35 mouse cellular contexts compared by ENCODE assay signal in the genomic region with DNA sequence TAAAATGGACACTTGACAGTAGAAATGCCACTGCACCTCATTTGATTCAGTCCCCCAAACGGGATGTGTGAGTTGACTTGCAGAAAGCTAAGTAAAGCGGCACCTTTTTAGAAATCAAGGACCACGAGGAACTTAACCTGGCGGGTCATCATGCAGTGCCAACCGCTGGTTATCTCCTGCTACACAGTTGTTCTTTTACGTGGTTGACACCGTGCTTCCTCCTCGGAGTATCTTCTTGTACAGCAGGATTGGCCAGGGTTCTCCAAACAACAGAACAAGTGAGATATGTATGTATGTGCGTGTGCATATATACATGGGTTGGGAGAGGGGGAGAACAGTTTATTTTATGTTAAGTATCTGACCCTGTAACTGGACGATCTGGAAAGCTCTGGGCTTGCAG. TPM values are rescaled to one million over a fixed set of nuclear protein-coding genes. Genes with fewer than 3 reads are reported as not detected.
"Had no signal": no experiment of that assay in that cellular context is flagged by ENCODE, and none has a peak within 500 bp of the region (broad histone marks: within the 10 kb centered on the region; RNA-seq: fewer than 3 reads in every experiment).

No protein-coding gene starts in this region.

- H3K4me1 ChIP-seq: embryonic facial prominence, embryonic 10.5 days; embryonic facial prominence, embryonic 12.5 days; forebrain, embryonic 12.5 days; forebrain, embryonic 13.5 days; forebrain, embryonic 15.5 days had no signal

- ATAC-seq: forebrain, embryonic 13.5 days; forebrain, embryonic 14.5 days; forebrain, embryonic 15.5 days; forebrain, embryonic 16.5 days; forebrain, postnatal 0 days had no signal

- H3K9me3 ChIP-seq: embryonic facial prominence, embryonic 10.5 days; embryonic facial prominence, embryonic 12.5 days; embryonic facial prominence, embryonic 13.5 days; embryonic facial prominence, embryonic 15.5 days; forebrain, embryonic 10.5 days; forebrain, embryonic 12.5 days; forebrain, embryonic 13.5 days; forebrain, embryonic 15.5 days had no signal

- H3K9ac ChIP-seq: embryonic facial prominence, embryonic 12.5 days; embryonic facial prominence, embryonic 13.5 days; embryonic facial prominence, embryonic 15.5 days; forebrain, embryonic 12.5 days; forebrain, embryonic 13.5 days; forebrain, embryonic 15.5 days; forebrain, postnatal 0 days had no signal

- H3K36me3 ChIP-seq: embryonic facial prominence, embryonic 10.5 days; embryonic facial prominence, embryonic 12.5 days; embryonic facial prominence, embryonic 13.5 days; embryonic facial prominence, embryonic 15.5 days; forebrain, embryonic 12.5 days; forebrain, embryonic 15.5 days had no signal

- DNase-seq: cerebellum, adult 9-10 months; cerebellum, adult 9-11 months; cerebellum, postnatal 10 days; cerebellum, postnatal 14 days; cerebellum, postnatal 25 days; cerebellum, postnatal 36 days; embryo, embryonic 11 days; forebrain, postnatal 0 days; gastrocnemius, adult 2 months; gastrocnemius, postnatal 10 days; gastrocnemius, postnatal 14 days; gastrocnemius, postnatal 36 days; heart, adult 11 months; heart, adult 18-20 months; heart, adult 2 months had no signal

- H3K27me3 ChIP-seq: embryonic facial prominence, embryonic 12.5 days; embryonic facial prominence, embryonic 13.5 days; embryonic facial prominence, embryonic 15.5 days; forebrain, embryonic 12.5 days; forebrain, embryonic 13.5 days; forebrain, embryonic 15.5 days had no signal

- H3K27ac ChIP-seq: embryonic facial prominence, embryonic 10.5 days; embryonic facial prominence, embryonic 12.5 days; embryonic facial prominence, embryonic 13.5 days; embryonic facial prominence, embryonic 15.5 days; forebrain, embryonic 10.5 days; forebrain, embryonic 12.5 days; forebrain, embryonic 13.5 days; forebrain, embryonic 15.5 days; gastrocnemius, adult 2 months; heart, adult 2 months had no signal

- H3K4me3 ChIP-seq: embryonic facial prominence, embryonic 10.5 days; embryonic facial prominence, embryonic 12.5 days; embryonic facial prominence, embryonic 13.5 days; embryonic facial prominence, embryonic 15.5 days; erythroblast, embryonic 14.5 days; forebrain, embryonic 10.5 days; forebrain, embryonic 12.5 days; forebrain, embryonic 13.5 days; forebrain, embryonic 15.5 days; gastrocnemius, adult 2 months; heart, adult 2 months had no signal

- H3K4me2 ChIP-seq: embryonic facial prominence, embryonic 12.5 days; embryonic facial prominence, embryonic 13.5 days; embryonic facial prominence, embryonic 15.5 days; forebrain, embryonic 12.5 days; forebrain, embryonic 13.5 days; forebrain, embryonic 15.5 days had no signal

RNA-seq across cellular contexts. Expression of a gene that starts 50.5 kb away (rescaled TPM):
- total RNA-seq: common myeloid progenitor, adult 5-6 weeks; granulocyte monocyte progenitor cell, adult 5-6 weeks had no signal
- polyA plus RNA-seq: embryonic facial prominence, embryonic 10.5 days; embryonic facial prominence, embryonic 11.5 days; erythroblast, embryonic 14.5 days; forebrain, embryonic 10.5 days; forebrain, embryonic 11.5 days; forebrain, embryonic 12.5 days; forebrain, embryonic 13.5 days; forebrain, embryonic 14.5 days; forebrain, embryonic 16.5 days; forebrain, postnatal 0 days had no signal

RNA-seq across cellular contexts. Expression of a gene that starts 50.9 kb away (rescaled TPM):
- total RNA-seq: common myeloid progenitor, adult 5-6 weeks; forebrain, postnatal 0 days; gastrocnemius, adult 18-20 months; gastrocnemius, adult 2 months; gastrocnemius, adult 8-10 months; gastrocnemius, postnatal 10 days; gastrocnemius, postnatal 14 days; gastrocnemius, postnatal 36 days; gastrocnemius, postnatal 4 days; granulocyte monocyte progenitor cell, adult 5-6 weeks had no signal
- polyA plus RNA-seq: cortical plate, adult 2 months; embryonic facial prominence, embryonic 10.5 days; embryonic facial prominence, embryonic 11.5 days; embryonic facial prominence, embryonic 12.5 days; embryonic facial prominence, embryonic 13.5 days; embryonic facial prominence, embryonic 15.5 days; erythroblast, embryonic 14.5 days; forebrain, embryonic 10.5 days; forebrain, embryonic 11.5 days; forebrain, embryonic 12.5 days; forebrain, embryonic 13.5 days; forebrain, embryonic 14.5 days; forebrain, embryonic 16.5 days; frontal cortex, adult 2 months had no signal
